ENCODE assay signal across 8 mouse cellular contexts in genomic region chr1:119047462-119048371, GRCm38 (mm10). TPM values are rescaled to one million over a fixed set of nuclear protein-coding genes. Genes with fewer than 3 reads are reported as not detected.
DNase-seq lines count a peak whose midpoint lies in the region; ATAC-seq and TF ChIP-seq lines count a peak whose summit lies in the region.

No protein-coding gene starts in this region.

- WGBS in heart, embryonic 13.5 days = 6% methylated on average over 57 of the region's 61 CpGs
- WGBS in kidney, postnatal 0 days = 5% methylated on average over 54 of the region's 61 CpGs
- 2% methylated on average over 50 of the region's 61 CpGs for WGBS in lung, embryonic 15.5 days
- WGBS in stomach, embryonic 15.5 days = 3% methylated on average over 55 of the region's 61 CpGs

- peak; percentile 67 for DNase-seq in right cerebral cortex, adult 18-20 months
- DNase-seq in right cerebral cortex, adult 2 months (ENCODE audit: low spot score in 2 of 2) = no peak
- peak; percentile 79 for DNase-seq in embryo, embryonic 9.5 days (ENCODE audit: extremely low spot score)
- DNase-seq in kidney, postnatal 0 days (ENCODE audit: low spot score) = peak; percentile 64
- DNase-seq in frontal cortex, postnatal 25 days (ENCODE audit: low spot score in 2 of 2) = no peak

- H3K9ac ChIP-seq in heart, embryonic 13.5 days = peak overlapping the region; percentile 85
- H3K9ac ChIP-seq in kidney, postnatal 0 days (ENCODE audit: low read depth, low read length) = peak overlapping the region; percentile 71
- H3K9ac ChIP-seq in lung, embryonic 15.5 days = peak overlapping the region; percentile 45
- peak overlapping the region; percentile 46; the same call in 1 of the 2 replicates for H3K9ac ChIP-seq in stomach, embryonic 15.5 days

- H3K4me2 ChIP-seq in heart, embryonic 13.5 days = peak overlapping the region; percentile 88
- peak overlapping the region; percentile 83 for H3K4me2 ChIP-seq in kidney, postnatal 0 days (ENCODE audit: low read length)
- peak overlapping the region; percentile 84 for H3K4me2 ChIP-seq in lung, embryonic 15.5 days
- H3K4me2 ChIP-seq in stomach, embryonic 15.5 days = peak overlapping the region; percentile 80

- H3K4me3 ChIP-seq in heart, embryonic 13.5 days = peak overlapping the region; percentile 63
- peak overlapping the region; percentile 48 for H3K4me3 ChIP-seq in kidney, postnatal 0 days (replicated peaks; ENCODE audit: low read depth, low read length)
- peak overlapping the region; percentile 52 for H3K4me3 ChIP-seq in lung, embryonic 15.5 days
- peak overlapping the region; percentile 53 for H3K4me3 ChIP-seq in stomach, embryonic 15.5 days (replicated peaks)

- H3K27ac ChIP-seq in heart, embryonic 13.5 days (replicated peaks) = peak overlapping the region; percentile 71
- peak overlapping the region; percentile 75 for H3K27ac ChIP-seq in kidney, postnatal 0 days
- H3K27ac ChIP-seq in lung, embryonic 15.5 days = peak overlapping the region; percentile 88
- peak overlapping the region; percentile 80 for H3K27ac ChIP-seq in stomach, embryonic 15.5 days

- no peak for TF ChIP-seq CTCF in kidney, postnatal 0 days (IDR thresholded peaks at IDR 0.05; ENCODE audit: low read depth)

- H3K36me3 ChIP-seq in heart, embryonic 13.5 days = no peaks in the 10 kb centered on the region
- H3K36me3 ChIP-seq in kidney, postnatal 0 days (ENCODE audit: insufficient read depth, low read length) = no peaks in the 10 kb centered on the region
- H3K36me3 ChIP-seq in lung, embryonic 15.5 days = no peaks in the 10 kb centered on the region
- H3K36me3 ChIP-seq in stomach, embryonic 15.5 days = no peaks in the 10 kb centered on the region

- H3K4me1 ChIP-seq in heart, embryonic 13.5 days = peaks cover 37% of the 10 kb centered on the region
- H3K4me1 ChIP-seq in kidney, postnatal 0 days (replicated peaks; ENCODE audit: insufficient read depth, low read length) = peaks cover 8% of the 10 kb centered on the region; the same call in 1 of the 2 replicates
- H3K4me1 ChIP-seq in lung, embryonic 15.5 days = peaks cover 61% of the 10 kb centered on the region
- peaks cover 35% of the 10 kb centered on the region for H3K4me1 ChIP-seq in stomach, embryonic 15.5 days

- peaks cover 44% of the 10 kb centered on the region for H3K27me3 ChIP-seq in heart, embryonic 13.5 days (replicated peaks)
- H3K27me3 ChIP-seq in kidney, postnatal 0 days (ENCODE audit: insufficient read depth, low read length) = peaks cover 4% of the 10 kb centered on the region; the same call in 1 of the 2 replicates
- H3K27me3 ChIP-seq in lung, embryonic 15.5 days = peaks cover 53% of the 10 kb centered on the region
- peaks cover 14% of the 10 kb centered on the region; the same call in 1 of the 2 replicates for H3K27me3 ChIP-seq in stomach, embryonic 15.5 days (replicated peaks)

- H3K9me3 ChIP-seq in heart, embryonic 13.5 days = no peaks in the 10 kb centered on the region
- H3K9me3 ChIP-seq in kidney, postnatal 0 days (replicated peaks; ENCODE audit: low read length) = no peaks in the 10 kb centered on the region
- no peaks in the 10 kb centered on the region for H3K9me3 ChIP-seq in lung, embryonic 15.5 days
- no peaks in the 10 kb centered on the region for H3K9me3 ChIP-seq in stomach, embryonic 15.5 days

- ATAC-seq in heart, embryonic 13.5 days (ENCODE audit: extremely low read depth, insufficient number of reproducible peaks, low FRiP score, low TSS enrichment) = no peak
- ATAC-seq in kidney, postnatal 0 days (replicated peaks; ENCODE audit: low FRiP score, low read depth) = peak; percentile 67
- peak; percentile 33 for ATAC-seq in lung, embryonic 15.5 days (ENCODE audit: borderline replicate concordance, extremely low read depth, low FRiP score, low TSS enrichment)
- peak; percentile 32; the same call in 1 of the 2 replicates for ATAC-seq in stomach, embryonic 15.5 days (ENCODE audit: insufficient read depth, low FRiP score, low read depth)

RNA-seq across cellular contexts. Expression of gene Gli2, which starts 5.7 kb away (rescaled TPM):
- 3.1 and 3.3 TPM in 2 replicates for polyA plus RNA-seq in heart, embryonic 13.5 days (2015; fragmentation: Nextera tagmentation; extraction: Ambion mirVana)
- 2.6 and 4.2 TPM in 2 replicates for polyA plus RNA-seq in kidney, postnatal 0 days (2015; fragmentation: Nextera tagmentation; extraction: Ambion mirVana)
- polyA plus RNA-seq in lung, embryonic 15.5 days (2015; fragmentation: Nextera tagmentation; extraction: Ambion mirVana) = 7.5 and 8.6 TPM in 2 replicates
- 7.7 and 8.1 TPM in 2 replicates for polyA plus RNA-seq in stomach, embryonic 15.5 days (2015; fragmentation: Nextera tagmentation; extraction: Ambion mirVana)

Comparison
In these comparisons a context has a peak if more than half of its experiments do, and no peak if none do; other contexts are left out.
1. DNase-seq: peak in right cerebral cortex, adult 18-20 months (single experiment), embryo, embryonic 9.5 days (single experiment) and kidney, postnatal 0 days (single experiment); none in right cerebral cortex, adult 2 months (0 of 2) and frontal cortex, postnatal 25 days (0 of 2).
2. Peak in every context shown above with its lines, with median percentiles within 50 percentile points of each other: H3K27ac ChIP-seq, H3K4me2 ChIP-seq, H3K4me3 ChIP-seq and H3K9ac ChIP-seq.